Mouse (Mus musculus) mouse embryonic stem cell (cell line): ENCODE data around the gene Ppp1r14b.

Experiments used
- in situ Hi-C, 2 experiments: fragments of 300-500 bp; cut with MboI; formaldehyde crosslinking; loops; 1 replicate in 1 of 2; 3 replicates in 1 of 2; pipeline ENCODE4 v1.14.3; 2019 to 2020; ENCODE audit warnings: low sequenced_read_pairs in 2 of 2, low pct_unique_long_range_greater_than_20kb in 1 of 2, mixed read lengths in 1 of 2; ENCODE audit not compliant: unreplicated experiment in 1 of 2

Ppp1r14b gene

GRCm38 (mm10) chr19:7017541-7018457 is 43.0 kb downstream of the Ppp1r14b start:
- in situ Hi-C loops, result no loop called here

- in situ Hi-C loops, result no loop called here
Observed at GRCm38 (mm10) chr19:7018546-7018945, 43.8 kb downstream of the Ppp1r14b start.

GRCm38 (mm10) chr19:7019191-7019590 is 44.4 kb downstream of the Ppp1r14b start, which contains the start of gene Fermt3:
Gene Fermt3, minus strand, starts transcription at chr19:7019469.
- in situ Hi-C loops, result no loop called here

- in situ Hi-C loops, result no loop called here
Observed at GRCm38 (mm10) chr19:7020224-7020641, 45.5 kb downstream of the Ppp1r14b start.
